Mouse (Mus musculus): ENCODE measurements around the gene Kpna4. TPM values are rescaled to one million over a fixed set of nuclear protein-coding genes. Genes with fewer than 3 reads are reported as not detected.
A peak's percentile ranks its signal among the peaks of the same experiment; 100 is the strongest.

The Kpna4 gene
- polyA plus RNA-seq, 1 experiment, result 5.1 TPM

DNA sequence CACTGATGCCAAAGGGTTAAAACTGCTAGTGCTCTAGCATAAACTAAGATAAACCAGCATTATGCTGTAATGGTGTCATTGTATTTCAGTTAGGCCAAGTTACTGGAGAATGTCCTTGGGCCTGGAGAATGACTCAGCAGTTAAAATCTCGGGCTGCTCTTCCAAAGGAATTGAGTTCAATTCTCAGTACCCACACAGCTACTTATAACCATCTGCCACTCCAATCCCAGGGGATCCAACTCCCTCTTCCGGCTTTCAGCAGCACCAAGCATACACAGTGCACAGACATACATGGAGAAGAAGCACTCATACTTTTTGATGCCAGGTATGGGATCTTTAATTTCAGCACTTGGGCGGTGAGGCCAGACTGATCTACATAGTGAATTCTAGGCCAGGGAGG is 8.1 kb downstream of the Kpna4 start:
- Histone ChIP-seq H3K36me3 (replicated peaks; ENCODE audit: low read length) (peaks cover 24% of the 10 kb centered on the region), H3K4me3 (replicated peaks) (peak overlapping the region; percentile 74), H3K9me3 (no peaks in the 10 kb centered on the region), H3K4me1 (peaks cover 79% of the 10 kb centered on the region), H3K27me3 (replicated peaks) (no peaks in the 10 kb centered on the region)
- no peak for TF ChIP-seq FLI1 (IDR thresholded peaks at IDR 0.05; ENCODE audit: low read length)

DNA sequence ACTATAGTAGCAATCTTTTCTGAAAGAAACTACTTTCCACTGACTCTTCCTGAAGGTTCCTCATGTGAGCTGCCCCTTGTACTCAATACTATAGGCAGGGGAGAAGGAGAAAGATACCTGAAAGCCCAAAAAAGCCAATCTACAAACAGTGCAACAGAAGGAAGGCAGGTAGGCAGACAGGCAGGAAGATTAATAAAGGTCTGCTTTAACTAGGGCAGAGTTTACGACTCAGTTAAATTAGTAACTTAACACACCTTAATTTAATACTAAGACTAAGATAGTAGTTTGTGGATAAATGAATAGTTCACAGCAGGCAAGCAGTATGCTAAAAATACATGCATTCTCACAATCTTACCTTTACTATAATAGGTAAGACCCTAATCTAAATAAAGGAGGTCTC is 12.2 kb downstream of the Kpna4 start:
- no peaks in the 10 kb centered on the region for H3K27me3 ChIP-seq (replicated peaks)
- no peak overlapping the region for H3K4me3 ChIP-seq (replicated peaks)
- peaks cover 37% of the 10 kb centered on the region for H3K36me3 ChIP-seq (replicated peaks; ENCODE audit: low read length)
- H3K9me3 ChIP-seq, result no peaks in the 10 kb centered on the region
- TF ChIP-seq GATA1 (IDR thresholded peaks at IDR 0.05; ENCODE audit: borderline replicate concordance, low read length), result no peak
- TF ChIP-seq FLI1 (IDR thresholded peaks at IDR 0.05; ENCODE audit: low read length), result no peak
- peaks cover 69% of the 10 kb centered on the region for H3K4me1 ChIP-seq

GRCm38 (mm10) chr3:69113956-69114355 is 13.0 kb downstream of the Kpna4 start:
- TF ChIP-seq GATA1 (IDR thresholded peaks at IDR 0.05; ENCODE audit: borderline replicate concordance, low read length) (no peak), FLI1 (IDR thresholded peaks at IDR 0.05; ENCODE audit: low read length) (no peak)
- Histone ChIP-seq H3K36me3 (replicated peaks; ENCODE audit: low read length) (peaks cover 37% of the 10 kb centered on the region), H3K9me3 (no peaks in the 10 kb centered on the region), H3K4me1 (peaks cover 71% of the 10 kb centered on the region), H3K4me3 (replicated peaks) (no peak overlapping the region), H3K27me3 (replicated peaks) (no peaks in the 10 kb centered on the region)

- Histone ChIP-seq H3K4me3 (replicated peaks) (no peak overlapping the region), H3K36me3 (replicated peaks; ENCODE audit: low read length) (peaks cover 25% of the 10 kb centered on the region), H3K9me3 (no peaks in the 10 kb centered on the region), H3K27me3 (replicated peaks) (no peaks in the 10 kb centered on the region), H3K4me1 (peaks cover 37% of the 10 kb centered on the region)
- TF ChIP-seq FLI1 (IDR thresholded peaks at IDR 0.05; ENCODE audit: low read length) (no peak), GATA1 (IDR thresholded peaks at IDR 0.05; ENCODE audit: borderline replicate concordance, low read length) (no peak)
These were observed 17.8 kb downstream of the Kpna4 start for GRCm38 (mm10) chr3:69109079-69109478.

GRCm38 (mm10) chr3:69094456-69094855 is 32.5 kb downstream of the Kpna4 start:
- Histone ChIP-seq H3K36me3 (replicated peaks; ENCODE audit: low read length) (peaks cover 88% of the 10 kb centered on the region), H3K27me3 (replicated peaks) (no peaks in the 10 kb centered on the region), H3K4me3 (replicated peaks) (no peak overlapping the region), H3K4me1 (no peaks in the 10 kb centered on the region), H3K9me3 (no peaks in the 10 kb centered on the region)
- no peak for TF ChIP-seq FLI1 (IDR thresholded peaks at IDR 0.05; ENCODE audit: low read length)
- no peak for TF ChIP-seq GATA1 (IDR thresholded peaks at IDR 0.05; ENCODE audit: borderline replicate concordance, low read length)

- Histone ChIP-seq H3K36me3 (replicated peaks; ENCODE audit: low read length) (peaks cover 36% of the 10 kb centered on the region), H3K4me1 (peaks cover 3% of the 10 kb centered on the region; the same call in 1 of the 2 replicates), H3K4me3 (replicated peaks) (no peak overlapping the region), H3K27me3 (replicated peaks) (no peaks in the 10 kb centered on the region), H3K9me3 (no peaks in the 10 kb centered on the region)
- no peak for TF ChIP-seq GATA1 (IDR thresholded peaks at IDR 0.05; ENCODE audit: borderline replicate concordance, low read length)
- TF ChIP-seq FLI1 (IDR thresholded peaks at IDR 0.05; ENCODE audit: low read length), result no peak
These were observed 62.9 kb downstream of the Kpna4 start for GRCm38 (mm10) chr3:69064005-69064404.

DNA sequence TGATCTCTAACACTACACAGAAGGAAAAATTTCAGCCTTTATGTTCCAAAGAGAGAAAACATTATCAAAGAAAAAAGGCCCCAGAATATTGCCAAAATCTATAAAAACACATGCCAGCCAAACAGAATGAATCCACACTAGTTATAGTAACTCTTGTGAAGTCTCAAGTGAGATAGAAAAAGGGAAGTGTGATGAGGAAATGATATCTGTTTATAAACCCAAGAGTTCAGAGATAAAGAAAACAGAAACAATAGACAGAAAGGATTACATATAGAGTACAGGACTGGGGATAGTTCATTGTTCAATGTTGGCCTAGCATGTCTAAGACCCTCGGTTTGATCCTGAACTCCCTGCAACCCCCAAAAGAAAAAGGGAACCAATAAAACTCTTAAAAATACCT is 64.1 kb downstream of the Kpna4 start:
- Histone ChIP-seq H3K4me1 (peaks cover 3% of the 10 kb centered on the region; the same call in 1 of the 2 replicates), H3K36me3 (replicated peaks; ENCODE audit: low read length) (peaks cover 24% of the 10 kb centered on the region), H3K4me3 (replicated peaks) (no peak overlapping the region), H3K27me3 (replicated peaks) (no peaks in the 10 kb centered on the region), H3K9me3 (no peaks in the 10 kb centered on the region)
- TF ChIP-seq GATA1 (IDR thresholded peaks at IDR 0.05; ENCODE audit: borderline replicate concordance, low read length) (no peak), FLI1 (IDR thresholded peaks at IDR 0.05; ENCODE audit: low read length) (no peak)

- Histone ChIP-seq H3K4me1 (peaks cover 3% of the 10 kb centered on the region; the same call in 1 of the 2 replicates), H3K4me3 (replicated peaks) (no peak overlapping the region), H3K9me3 (no peaks in the 10 kb centered on the region), H3K36me3 (replicated peaks; ENCODE audit: low read length) (peaks cover 14% of the 10 kb centered on the region), H3K27me3 (replicated peaks) (peaks cover 4% of the 10 kb centered on the region)
- TF ChIP-seq GATA1 (IDR thresholded peaks at IDR 0.05; ENCODE audit: borderline replicate concordance, low read length), result no peak
- no peak for TF ChIP-seq FLI1 (IDR thresholded peaks at IDR 0.05; ENCODE audit: low read length)
These were observed 66.2 kb downstream of the Kpna4 start for GRCm38 (mm10) chr3:69060672-69061071.

DNA sequence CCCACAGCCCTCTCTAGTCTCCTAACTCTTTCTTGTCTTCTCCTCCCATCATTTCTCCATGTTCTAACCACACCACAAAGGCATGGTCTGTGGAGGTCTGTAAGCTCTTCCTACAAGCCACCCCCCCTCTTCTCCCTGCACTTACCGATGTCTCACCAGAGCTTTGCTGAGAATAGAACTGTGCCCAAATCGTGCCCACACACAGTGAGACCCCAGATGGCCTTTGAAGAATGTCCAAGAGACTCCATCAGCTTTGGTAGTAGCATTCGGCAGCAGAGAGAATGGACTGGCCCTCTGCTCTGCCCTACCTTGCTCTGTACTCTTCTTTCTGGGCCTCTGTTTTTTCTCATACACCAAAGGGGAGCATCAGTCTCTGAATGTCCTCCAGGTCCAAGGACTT is 71.0 kb downstream of the Kpna4 start:
- no peak for TF ChIP-seq GATA1 (IDR thresholded peaks at IDR 0.05; ENCODE audit: borderline replicate concordance, low read length)
- no peak for TF ChIP-seq FLI1 (IDR thresholded peaks at IDR 0.05; ENCODE audit: low read length)
- H3K4me1 ChIP-seq, result peaks cover 3% of the 10 kb centered on the region; the same call in 1 of the 2 replicates

DNA sequence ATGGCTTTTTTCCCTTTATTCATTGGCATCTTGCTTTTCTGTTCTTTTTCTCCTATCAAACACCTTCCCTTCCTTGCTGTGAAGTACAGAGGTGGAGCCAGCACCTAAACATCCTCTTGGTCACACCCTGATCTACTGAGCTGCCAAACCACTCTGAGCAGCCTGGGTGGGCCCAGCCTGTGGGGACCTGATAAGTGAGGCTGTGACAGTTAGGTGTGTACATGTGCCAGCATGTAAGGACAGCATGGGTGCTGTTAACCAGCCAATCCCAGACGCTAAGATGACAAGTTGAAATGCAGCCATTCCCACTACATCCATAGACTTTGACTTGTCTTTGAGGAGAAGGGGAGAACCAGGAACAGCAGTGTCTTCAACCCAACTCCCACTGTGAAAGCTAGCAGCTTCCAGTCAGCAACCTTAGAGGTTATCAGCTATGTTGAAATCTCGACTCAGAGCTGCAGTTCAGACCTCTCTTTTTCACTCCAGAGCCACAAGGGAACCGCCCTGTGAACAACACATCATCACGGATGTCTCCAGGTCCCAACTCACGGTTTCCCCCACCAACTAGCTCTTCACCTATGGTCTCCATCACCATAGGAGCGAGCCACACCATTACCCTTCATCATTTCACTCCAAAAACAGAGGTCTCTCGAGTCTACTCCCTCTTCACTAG is 72.0 kb downstream of the Kpna4 start:
- H3K4me3 ChIP-seq (replicated peaks), result no peak overlapping the region
- peaks cover 3% of the 10 kb centered on the region; the same call in 1 of the 2 replicates for H3K9me3 ChIP-seq
- H3K4me1 ChIP-seq, result no peaks in the 10 kb centered on the region
- H3K27me3 ChIP-seq (replicated peaks), result peaks cover 22% of the 10 kb centered on the region
- TF ChIP-seq FLI1 (IDR thresholded peaks at IDR 0.05; ENCODE audit: low read length) (no peak), GATA1 (IDR thresholded peaks at IDR 0.05; ENCODE audit: borderline replicate concordance, low read length) (no peak)
- no peaks in the 10 kb centered on the region for H3K36me3 ChIP-seq (replicated peaks; ENCODE audit: low read length)

More for the DNA sequence above, 71.0 kb downstream of the Kpna4 start:
- Histone ChIP-seq H3K9me3 (peaks cover 3% of the 10 kb centered on the region; the same call in 1 of the 2 replicates), H3K27me3 (replicated peaks) (peaks cover 21% of the 10 kb centered on the region), H3K4me3 (replicated peaks) (no peak overlapping the region), H3K36me3 (replicated peaks; ENCODE audit: low read length) (no peaks in the 10 kb centered on the region)

Data from megakaryocyte, embryonic 14.5 days (primary cell).